Mouse (Mus musculus): ENCODE measurements around the gene Acin1. TPM values are rescaled to one million over a fixed set of nuclear protein-coding genes. Genes with fewer than 3 reads are reported as not detected.

Acin1 gene
- total RNA-seq, 2 experiments from 2014 or later = 104 to 114 TPM

Small RNA genes lying within 50 kb of the gene (microRNA-seq; reads per million reads assigned to microRNA genes)
- gene Mir686 = 0 reads per million in 2 experiments
- gene Mir6948 = 0.35 to 0.47 reads per million in 2 experiments

Other genes starting within 250 kb of the Acin1 start
- gene Lrp10, start 222.8 kb downstream of the Acin1 start, total RNA-seq (2021) = 10 to 100 TPM; 87.9 to 91.3 TPM
- not detected for gene Rem2, start 210.8 kb downstream of the Acin1 start, total RNA-seq (2021)
- 10 to 100 TPM; 32.9 to 38.2 TPM for gene Prmt5, start 169.4 kb downstream of the Acin1 start, total RNA-seq (2021)
- 10 to 100 TPM; 15.0 to 15.8 TPM for gene Haus4, start 132.3 kb downstream of the Acin1 start, total RNA-seq (2021)
- gene Ajuba, start 109.4 kb downstream of the Acin1 start, total RNA-seq (2021) = 10 to 100 TPM; 14.5 to 16.0 TPM
- 1 to 10 TPM; 4.2 to 4.9 TPM for gene 4931414P19Rik, start 80.9 kb downstream of the Acin1 start, total RNA-seq (2021)
- gene Psmb5, start 68.9 kb downstream of the Acin1 start, total RNA-seq (2021) = 100 to 1,000 TPM; 206 to 207 TPM
- not detected for gene Psmb11, start 65.5 kb downstream of the Acin1 start, total RNA-seq (2021)
- gene Gm17606, start 46.0 kb downstream of the Acin1 start, total RNA-seq (2021) = not detected
- 1 to 10 TPM; 1.3 TPM for gene Cdh24, start 45.6 kb downstream of the Acin1 start, total RNA-seq (2021)
- gene 1700123O20Rik, start 715 bp downstream of the Acin1 start, total RNA-seq (2021) = 10 to 100 TPM; 19.8 to 21.9 TPM
- under 1 TPM; 0.10 TPM for gene Gm29776, start 11.9 kb upstream of the Acin1 start, total RNA-seq (2021)
- gene Cebpe, start 25.2 kb upstream of the Acin1 start, total RNA-seq (2021) = not detected
- gene Slc7a8, start 95.0 kb upstream of the Acin1 start, total RNA-seq (2021) = 1 to 10 TPM; 2.4 to 3.6 TPM
- gene Rnf212b, start 127.2 kb upstream of the Acin1 start, total RNA-seq (2021) = not detected
- gene Homez, start 184.0 kb upstream of the Acin1 start, total RNA-seq (2021) = 10 to 100 TPM in 1 of 2 experiments, 1 to 10 TPM in 1; 8.7 to 11.2 TPM
- gene Ppp1r3e, start 190.6 kb upstream of the Acin1 start, total RNA-seq (2021) = 1 to 10 TPM; 5.6 to 6.2 TPM
- 10 to 100 TPM; 39.3 to 41.8 TPM for gene Bcl2l2, start 196.4 kb upstream of the Acin1 start, total RNA-seq (2021)
- gene Gm20521, start 196.5 kb upstream of the Acin1 start, total RNA-seq (2021) = 1 to 10 TPM in 1 of 2 experiments, not detected in 1; 1.6 TPM
- gene Pabpn1, start 205.6 kb upstream of the Acin1 start, total RNA-seq (2021) = 100 to 1,000 TPM in 1 of 2 experiments, 10 to 100 TPM in 1; 99.4 to 103 TPM
- 10 to 100 TPM in 1 of 2 experiments, 1 to 10 TPM in 1; 9.6 to 10.8 TPM for gene Slc22a17, start 226.2 kb upstream of the Acin1 start, total RNA-seq (2021)
- gene Efs, start 239.2 kb upstream of the Acin1 start, total RNA-seq (2021) = 1 to 10 TPM; 7.4 TPM
- not detected for gene Il25, start 245.8 kb upstream of the Acin1 start, total RNA-seq (2021)
- gene Cmtm5, start 249.3 kb upstream of the Acin1 start, total RNA-seq (2021) = under 1 TPM in 1 of 2 experiments, not detected in 1; 0.91 TPM